Mouse (Mus musculus): Measurements from ENCODE around the gene Adam33. TPM values are rescaled to one million over a fixed set of nuclear protein-coding genes. Genes with fewer than 3 reads are reported as not detected.

The Adam33 gene
- total and polyA plus RNA-seq, 3 experiments = 0.27 TPM; not detected in 2

DNA sequence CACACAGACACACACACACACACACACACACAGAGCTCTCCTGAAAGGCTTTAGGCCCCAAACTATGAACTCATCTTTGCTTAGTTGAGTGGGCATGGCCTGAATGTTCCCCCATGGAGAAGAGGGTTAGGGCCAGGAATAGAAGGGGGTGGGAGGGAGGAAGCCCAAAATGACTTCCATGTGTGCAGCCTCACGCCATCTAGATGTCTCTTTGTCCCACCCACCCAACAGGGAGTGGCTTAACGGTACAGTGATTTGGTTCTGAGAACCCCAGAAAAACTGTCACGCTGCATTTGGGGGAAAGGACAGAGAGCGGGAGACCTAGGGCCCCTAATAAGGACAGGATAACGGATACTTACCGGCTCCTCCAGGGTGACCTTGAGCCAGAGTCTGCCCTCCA, 2.8 kb downstream of the Adam33 start:
- ATAC-seq (ENCODE audit: extremely low read depth, insufficient number of reproducible peaks, low FRiP score, poor library complexity, severe bottlenecking) (no peak), DNase-seq (ENCODE audit: low spot score) (no peak)
- no peaks in the 10 kb centered on the region for H3K9me3 ChIP-seq (replicated peaks)
- no peaks in the 10 kb centered on the region for H3K36me3 ChIP-seq (replicated peaks)
- peaks cover 55% of the 10 kb centered on the region for H3K27me3 ChIP-seq (ENCODE audit: insufficient read depth, low read length)
- no peak overlapping the region for H3K4me3 ChIP-seq (ENCODE audit: low read depth, low read length)
- peaks cover 5% of the 10 kb centered on the region for H3K4me1 ChIP-seq (ENCODE audit: insufficient read depth, low read depth, low read length)
- TF ChIP-seq GATA1 (IDR thresholded peaks at IDR 0.05; ENCODE audit: borderline replicate concordance, low read length) (no peak), GATA2 (IDR thresholded peaks at IDR 0.05; ENCODE audit: borderline replicate concordance, low read depth, low read length) (no peak), CTCF (IDR thresholded peaks at IDR 0.05; ENCODE audit: low read depth, low read length) (no peak), POLR2AphosphoS5 (IDR thresholded peaks at IDR 0.05; ENCODE audit: insufficient replicate concordance, low read depth, low read length) (no peak), TAL1 (conservative IDR thresholded peaks at IDR 0.05; ENCODE audit: low read depth, low read length) (no peak)

DNA sequence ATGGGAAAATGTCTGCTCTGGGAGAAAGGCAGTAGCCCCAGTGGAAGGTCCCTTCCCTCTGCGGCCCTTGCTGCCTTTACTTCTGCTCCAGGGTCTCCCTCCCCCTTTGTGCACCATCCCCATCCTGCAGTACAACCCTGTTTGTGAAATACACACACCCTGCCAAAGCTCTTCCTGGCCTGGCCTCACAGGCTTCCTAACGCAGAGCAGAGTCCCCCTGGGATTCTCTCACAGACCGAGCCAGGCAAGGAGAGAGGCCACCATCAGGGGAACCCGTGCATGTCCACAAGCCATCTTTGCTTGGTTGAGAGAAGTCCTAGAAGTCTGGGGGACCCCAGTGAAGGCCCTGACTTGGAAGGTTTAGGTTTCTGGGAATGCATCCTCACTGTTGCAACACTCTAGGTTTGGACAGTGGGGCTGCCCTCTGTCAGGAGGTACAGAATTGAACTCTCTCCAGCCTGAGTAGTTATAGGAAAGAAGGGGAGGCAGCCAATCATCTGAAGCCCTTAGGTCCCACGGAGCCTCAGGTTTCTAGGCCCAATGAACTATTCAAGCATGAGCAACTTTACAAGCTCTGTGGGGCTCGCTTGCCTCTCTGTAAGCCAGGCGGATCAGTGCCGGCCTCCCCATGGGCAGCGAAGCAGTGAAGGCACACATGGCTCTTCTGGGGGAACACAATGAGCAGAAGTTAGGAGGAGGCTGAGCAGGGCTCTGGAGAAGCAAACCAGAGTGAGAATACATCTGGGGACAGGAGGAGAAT, 3.7 kb downstream of the Adam33 start:
- peaks cover 60% of the 10 kb centered on the region for H3K27me3 ChIP-seq (ENCODE audit: insufficient read depth, low read length)

DNA sequence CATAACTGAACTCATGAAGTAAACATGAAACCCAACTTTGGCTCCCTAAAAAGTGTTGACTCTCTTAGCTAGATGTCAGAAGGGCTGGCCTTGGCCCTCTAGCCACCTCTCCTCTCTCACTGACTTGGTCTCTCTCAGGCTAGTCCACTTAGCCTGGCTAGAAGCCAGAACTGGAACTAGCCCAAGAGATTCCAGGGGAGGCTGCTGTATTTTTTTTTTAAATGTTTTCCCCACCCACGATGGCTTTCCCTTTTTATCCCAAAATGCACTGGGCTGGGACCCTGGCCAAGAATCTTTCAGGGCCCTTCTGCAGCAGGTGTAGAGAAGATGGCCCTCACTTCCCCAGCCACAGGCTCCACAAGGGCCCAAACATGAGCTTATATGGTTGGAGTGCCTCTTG, 4.2 kb downstream of the Adam33 start:
- Histone ChIP-seq H3K4me1 (ENCODE audit: insufficient read depth, low read depth, low read length) (peaks cover 5% of the 10 kb centered on the region), H3K27me3 (ENCODE audit: insufficient read depth, low read length) (peaks cover 64% of the 10 kb centered on the region), H3K9me3 (replicated peaks) (no peaks in the 10 kb centered on the region), H3K4me3 (ENCODE audit: low read depth, low read length) (no peak overlapping the region), H3K36me3 (replicated peaks) (no peaks in the 10 kb centered on the region)
- DNase-seq (ENCODE audit: low spot score) (no peak), ATAC-seq (ENCODE audit: extremely low read depth, insufficient number of reproducible peaks, low FRiP score, poor library complexity, severe bottlenecking) (no peak)
- TF ChIP-seq CTCF (IDR thresholded peaks at IDR 0.05; ENCODE audit: low read depth, low read length) (no peak), GATA1 (IDR thresholded peaks at IDR 0.05; ENCODE audit: borderline replicate concordance, low read length) (no peak), GATA2 (IDR thresholded peaks at IDR 0.05; ENCODE audit: borderline replicate concordance, low read depth, low read length) (no peak), TAL1 (conservative IDR thresholded peaks at IDR 0.05; ENCODE audit: low read depth, low read length) (no peak), POLR2AphosphoS5 (IDR thresholded peaks at IDR 0.05; ENCODE audit: insufficient replicate concordance, low read depth, low read length) (no peak)

More for the DNA sequence above, 3.7 kb downstream of the Adam33 start:
- ATAC-seq (ENCODE audit: extremely low read depth, insufficient number of reproducible peaks, low FRiP score, poor library complexity, severe bottlenecking) (no peak), DNase-seq (ENCODE audit: low spot score) (no peak)
- Histone ChIP-seq H3K36me3 (replicated peaks) (no peaks in the 10 kb centered on the region), H3K4me1 (ENCODE audit: insufficient read depth, low read depth, low read length) (peaks cover 5% of the 10 kb centered on the region), H3K4me3 (ENCODE audit: low read depth, low read length) (no peak overlapping the region), H3K9me3 (replicated peaks) (no peaks in the 10 kb centered on the region)
- TF ChIP-seq CTCF (IDR thresholded peaks at IDR 0.05; ENCODE audit: low read depth, low read length) (no peak), TAL1 (conservative IDR thresholded peaks at IDR 0.05; ENCODE audit: low read depth, low read length) (no peak), GATA1 (IDR thresholded peaks at IDR 0.05; ENCODE audit: borderline replicate concordance, low read length) (no peak), GATA2 (IDR thresholded peaks at IDR 0.05; ENCODE audit: borderline replicate concordance, low read depth, low read length) (no peak), POLR2AphosphoS5 (IDR thresholded peaks at IDR 0.05; ENCODE audit: insufficient replicate concordance, low read depth, low read length) (no peak)

DNA sequence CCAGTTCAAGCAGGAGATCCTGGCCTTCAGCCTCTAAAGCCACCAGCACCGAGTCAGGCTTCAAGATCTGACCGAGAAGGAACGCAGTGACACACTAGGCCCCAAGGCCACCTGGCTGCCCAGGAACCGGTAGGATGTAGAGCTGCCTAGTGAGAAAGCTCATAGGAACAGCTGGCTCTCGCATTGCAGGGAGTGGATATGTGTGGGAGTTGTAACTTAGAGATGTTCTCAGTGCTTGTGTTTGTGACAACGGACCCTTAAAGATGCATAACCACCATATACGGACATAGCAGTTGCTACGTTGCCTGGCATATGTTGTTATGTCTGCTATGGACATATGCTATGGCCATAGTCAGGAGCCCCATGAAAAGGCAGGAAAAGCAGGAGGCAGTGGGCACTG, 4.9 kb downstream of the Adam33 start:
- ATAC-seq (ENCODE audit: extremely low read depth, insufficient number of reproducible peaks, low FRiP score, poor library complexity, severe bottlenecking) (no peak), DNase-seq (ENCODE audit: low spot score) (no peak)
- no peaks in the 10 kb centered on the region for H3K36me3 ChIP-seq (replicated peaks)
- H3K4me3 ChIP-seq (ENCODE audit: low read depth, low read length) = no peak overlapping the region
- H3K9me3 ChIP-seq (replicated peaks) = no peaks in the 10 kb centered on the region
- peaks cover 5% of the 10 kb centered on the region for H3K4me1 ChIP-seq (ENCODE audit: insufficient read depth, low read depth, low read length)
- TF ChIP-seq POLR2AphosphoS5 (IDR thresholded peaks at IDR 0.05; ENCODE audit: insufficient replicate concordance, low read depth, low read length) (no peak), CTCF (IDR thresholded peaks at IDR 0.05; ENCODE audit: low read depth, low read length) (no peak), TAL1 (conservative IDR thresholded peaks at IDR 0.05; ENCODE audit: low read depth, low read length) (no peak), GATA1 (IDR thresholded peaks at IDR 0.05; ENCODE audit: borderline replicate concordance, low read length) (no peak), GATA2 (IDR thresholded peaks at IDR 0.05; ENCODE audit: borderline replicate concordance, low read depth, low read length) (no peak)
- peaks cover 69% of the 10 kb centered on the region for H3K27me3 ChIP-seq (ENCODE audit: insufficient read depth, low read length)

DNA sequence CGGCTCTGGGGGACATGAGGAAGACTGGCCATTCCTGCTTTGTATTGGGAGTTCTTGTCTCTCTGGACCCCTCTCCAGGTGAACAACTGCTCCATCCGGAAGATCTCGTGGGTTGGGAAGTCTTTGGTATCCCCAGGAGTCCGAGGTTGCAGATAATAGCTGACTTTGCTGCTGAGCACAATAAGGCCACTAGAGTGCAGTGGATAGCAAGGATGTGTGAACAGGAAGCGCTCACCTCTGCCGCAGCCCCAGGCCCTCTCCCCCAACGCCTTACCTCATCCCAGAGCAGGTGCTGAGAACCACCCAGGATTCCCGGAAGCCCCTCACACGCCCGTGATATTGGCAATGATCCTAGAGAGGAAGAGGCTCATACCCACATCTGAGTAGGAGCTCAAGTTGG, 7.4 kb downstream of the Adam33 start:
- DNase-seq (ENCODE audit: low spot score) (peak; percentile 22), ATAC-seq (ENCODE audit: extremely low read depth, insufficient number of reproducible peaks, low FRiP score, poor library complexity, severe bottlenecking) (no peak)

DNA sequence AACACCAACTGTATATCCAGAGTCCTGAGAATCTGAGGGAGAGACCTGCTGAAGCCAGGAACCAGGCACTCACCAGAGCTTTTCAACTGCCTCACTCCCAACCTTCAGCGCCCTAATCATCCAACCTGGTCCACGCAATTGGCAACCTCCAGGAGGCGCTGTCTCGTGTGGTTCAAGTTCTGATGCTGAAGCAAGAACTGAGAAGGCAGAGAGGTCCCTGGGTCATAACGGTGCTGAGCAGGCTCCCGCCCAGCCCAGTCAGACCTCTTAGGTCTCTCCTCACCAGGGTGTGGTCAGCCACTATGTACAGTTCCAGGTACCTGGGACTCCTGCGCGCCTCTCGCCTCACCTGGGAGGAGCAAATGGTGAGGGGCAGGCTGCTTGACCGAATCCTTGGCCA, 8.0 kb downstream of the Adam33 start:
- no peak for TF ChIP-seq GATA1 (IDR thresholded peaks at IDR 0.05; ENCODE audit: borderline replicate concordance, low read length)
- TF ChIP-seq TAL1 (conservative IDR thresholded peaks at IDR 0.05; ENCODE audit: low read depth, low read length) = no peak
- TF ChIP-seq POLR2AphosphoS5 (IDR thresholded peaks at IDR 0.05; ENCODE audit: insufficient replicate concordance, low read depth, low read length) = no peak
- TF ChIP-seq CTCF (IDR thresholded peaks at IDR 0.05; ENCODE audit: low read depth, low read length) = no peak
- TF ChIP-seq GATA2 (IDR thresholded peaks at IDR 0.05; ENCODE audit: borderline replicate concordance, low read depth, low read length) = no peak
- Histone ChIP-seq H3K9me3 (replicated peaks) (no peaks in the 10 kb centered on the region), H3K36me3 (replicated peaks) (no peaks in the 10 kb centered on the region), H3K27me3 (ENCODE audit: insufficient read depth, low read length) (peaks cover 69% of the 10 kb centered on the region), H3K4me1 (ENCODE audit: insufficient read depth, low read depth, low read length) (peaks cover 5% of the 10 kb centered on the region), H3K4me3 (ENCODE audit: low read depth, low read length) (no peak overlapping the region)
- ATAC-seq (ENCODE audit: extremely low read depth, insufficient number of reproducible peaks, low FRiP score, poor library complexity, severe bottlenecking) (no peak), DNase-seq (ENCODE audit: low spot score) (no peak)

More for the DNA sequence above, 7.4 kb downstream of the Adam33 start:
- H3K27me3 ChIP-seq (ENCODE audit: insufficient read depth, low read length) = peaks cover 70% of the 10 kb centered on the region
- peaks cover 5% of the 10 kb centered on the region for H3K4me1 ChIP-seq (ENCODE audit: insufficient read depth, low read depth, low read length)
- no peaks in the 10 kb centered on the region for H3K36me3 ChIP-seq (replicated peaks)
- TF ChIP-seq POLR2AphosphoS5 (IDR thresholded peaks at IDR 0.05; ENCODE audit: insufficient replicate concordance, low read depth, low read length) (no peak), GATA2 (IDR thresholded peaks at IDR 0.05; ENCODE audit: borderline replicate concordance, low read depth, low read length) (no peak), CTCF (IDR thresholded peaks at IDR 0.05; ENCODE audit: low read depth, low read length) (no peak), TAL1 (conservative IDR thresholded peaks at IDR 0.05; ENCODE audit: low read depth, low read length) (no peak), GATA1 (IDR thresholded peaks at IDR 0.05; ENCODE audit: borderline replicate concordance, low read length) (no peak)
- no peak overlapping the region for H3K4me3 ChIP-seq (ENCODE audit: low read depth, low read length)
- no peaks in the 10 kb centered on the region for H3K9me3 ChIP-seq (replicated peaks)
